Mouse (Mus musculus) thymus, adult 2 months (tissue): Measurements from ENCODE around the gene Uso1. TPM values are rescaled to one million over a fixed set of nuclear protein-coding genes. Genes with fewer than 3 reads are reported as not detected.

Experiments used
- DNase-seq: peaks from one replicate; pipeline ENCODE4 v3.0.0; 2021
- H3K27ac ChIP-seq: fragments of 200-500 bp; 2 replicates; pipeline ENCODE4 v1.5.1; 2012; ENCODE audit warnings: low read length, control low read depth; ENCODE audit not compliant: control insufficient read depth, insufficient read depth
- H3K27me3 ChIP-seq: fragments of 200-500 bp; 2 replicates; pipeline ENCODE4 v1.6.1; 2012; ENCODE audit warnings: mild to moderate bottlenecking, low read length, moderate library complexity, mixed read lengths; ENCODE audit not compliant: control insufficient read depth, insufficient read depth
- H3K36me3 ChIP-seq: fragments of 200-500 bp; 2 replicates; pipeline ENCODE4 v1.6.1; 2012; ENCODE audit warnings: mild to moderate bottlenecking, low read length, moderate library complexity; ENCODE audit not compliant: control insufficient read depth, insufficient read depth
- H3K4me1 ChIP-seq: fragments of 200-500 bp; replicated peaks from 2 replicates; pipeline ENCODE4 v1.6.1; 2012; ENCODE audit warnings: low read length; ENCODE audit not compliant: control insufficient read depth, insufficient read depth
- H3K4me3 ChIP-seq: fragments of 200-500 bp; 2 replicates; pipeline ENCODE4 v1.5.1; 2012; ENCODE audit warnings: mild to moderate bottlenecking, low read length, control low read depth, moderate library complexity; ENCODE audit not compliant: control insufficient read depth, insufficient read depth
- CTCF ChIP-seq: fragments of 200-500 bp; IDR thresholded peaks from 2 replicates; pipeline ENCODE4 v1.5.1; 2012; ENCODE audit warnings: mild to moderate bottlenecking, control low read depth, low read length, moderate library complexity, borderline replicate concordance; ENCODE audit not compliant: control insufficient read depth, poor library complexity, insufficient read depth; ENCODE audit errors: extremely low read depth
- POLR2A ChIP-seq: fragments of 200-500 bp; IDR thresholded peaks from 2 replicates; pipeline ENCODE4 v1.6.1; 2012; ENCODE audit warnings: mild to moderate bottlenecking, low read length, control low read depth, moderate library complexity; ENCODE audit not compliant: control insufficient read depth, poor library complexity, insufficient read depth; ENCODE audit errors: extremely low read depth
- WGBS: fragments of 180-500 bp; shearing (Covaris S2); methylation state at CpG from one replicate; pipeline ENCODE4 v1.1.7; 2018; 5-methylcytosine and 5-hydroxymethylcytosine counted together
- polyA plus RNA-seq: library from polyadenylated mRNA; depleted of rRNA; stranded (reverse); fragments of >200 nt; gene quantifications from 2 replicates; pipeline ENCODE4 v1.2.3, GENCODE M21; 2012

Gene Uso1
- polyA plus RNA-seq, 1 experiment: 25.4 TPM

DNA sequence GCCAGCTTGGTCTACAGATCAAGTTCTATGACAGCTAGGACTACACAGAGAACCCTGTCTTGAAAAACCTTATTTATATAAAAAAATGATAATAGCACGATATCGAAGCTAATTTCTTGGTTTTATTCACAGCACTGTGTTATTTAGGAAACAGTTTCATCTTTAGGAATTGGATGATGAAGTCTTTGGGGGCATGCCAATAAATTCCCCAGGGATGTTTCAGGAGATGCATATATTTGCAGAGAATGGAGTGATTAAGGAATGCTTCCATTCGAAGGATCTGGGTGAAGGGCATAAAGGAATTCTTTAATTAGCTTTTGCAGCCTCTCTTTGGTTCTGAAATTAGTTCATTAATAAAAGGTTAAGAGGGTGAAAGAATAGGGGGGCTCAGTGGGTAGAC lies 12.3 kb upstream of the Uso1 start:
- no peak overlapping the region for H3K4me3 ChIP-seq
- no peaks in the 10 kb centered on the region for H3K36me3 ChIP-seq
- DNase-seq: no peak
- H3K4me1 ChIP-seq: no peaks in the 10 kb centered on the region
- TF ChIP-seq CTCF: no peak
- TF ChIP-seq POLR2A: no peak
- 100% methylated on average over 3 of the region's 3 CpGs for WGBS
- H3K27ac ChIP-seq: no peak overlapping the region
- no peaks in the 10 kb centered on the region for H3K27me3 ChIP-seq

DNA sequence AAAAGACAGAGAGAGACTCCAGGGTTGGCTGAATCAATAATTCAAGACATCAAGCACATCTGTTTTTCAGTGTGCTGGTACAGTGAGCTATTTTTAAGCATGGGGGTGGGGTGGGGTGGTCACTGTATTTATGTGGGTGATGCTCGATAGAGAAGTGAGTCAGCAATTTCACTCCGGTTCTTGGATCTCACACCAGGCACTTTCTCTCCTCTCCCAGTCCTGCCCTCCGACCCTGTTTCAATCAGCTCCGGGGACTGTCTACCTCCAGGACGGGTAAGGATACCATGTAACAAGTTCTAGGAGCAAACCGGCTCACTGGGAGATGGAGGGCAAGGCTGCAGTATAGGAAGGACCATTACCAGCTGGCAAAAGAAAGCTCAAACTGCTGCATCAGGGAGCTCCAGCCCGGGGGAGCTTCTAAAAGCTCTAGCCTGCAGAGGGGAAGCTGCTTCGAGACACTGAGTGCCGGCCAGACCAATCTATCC lies 10.6 kb upstream of the Uso1 start:
- Histone ChIP-seq H3K4me3 (no peak overlapping the region), H3K27ac (no peak overlapping the region), H3K27me3 (no peaks in the 10 kb centered on the region), H3K36me3 (no peaks in the 10 kb centered on the region), H3K4me1 (no peaks in the 10 kb centered on the region)
- TF ChIP-seq POLR2A (no peak), CTCF (no peak)
- WGBS: 38% methylated on average over 9 of the region's 9 CpGs
- no peak for DNase-seq

DNA sequence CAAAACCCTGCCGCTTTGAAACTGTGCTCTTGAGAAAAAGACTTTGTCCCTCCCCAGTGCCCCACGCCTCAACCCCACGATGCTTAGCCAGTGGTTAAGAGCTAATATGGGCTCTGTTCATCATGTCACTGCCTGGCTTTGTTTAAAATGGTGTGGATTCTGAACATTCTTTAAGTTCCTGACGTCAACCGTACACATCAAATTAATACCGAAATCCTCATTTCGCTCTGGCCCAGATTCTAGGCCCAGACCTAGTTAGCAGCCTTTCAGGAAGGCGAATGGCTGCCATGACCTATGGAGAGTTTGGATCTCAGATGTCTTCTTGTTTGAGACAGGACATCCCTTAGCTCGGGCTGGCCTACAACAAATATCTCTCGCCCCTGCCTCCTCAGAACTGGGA lies 10.0 kb upstream of the Uso1 start:
- no peak for DNase-seq
- H3K36me3 ChIP-seq: no peaks in the 10 kb centered on the region
- no peaks in the 10 kb centered on the region for H3K27me3 ChIP-seq
- 94% methylated on average over 10 of the region's 10 CpGs for WGBS
- no peak overlapping the region for H3K27ac ChIP-seq
- H3K4me3 ChIP-seq: no peak overlapping the region
- H3K4me1 ChIP-seq: no peaks in the 10 kb centered on the region
- TF ChIP-seq POLR2A (no peak), CTCF (no peak)

DNA sequence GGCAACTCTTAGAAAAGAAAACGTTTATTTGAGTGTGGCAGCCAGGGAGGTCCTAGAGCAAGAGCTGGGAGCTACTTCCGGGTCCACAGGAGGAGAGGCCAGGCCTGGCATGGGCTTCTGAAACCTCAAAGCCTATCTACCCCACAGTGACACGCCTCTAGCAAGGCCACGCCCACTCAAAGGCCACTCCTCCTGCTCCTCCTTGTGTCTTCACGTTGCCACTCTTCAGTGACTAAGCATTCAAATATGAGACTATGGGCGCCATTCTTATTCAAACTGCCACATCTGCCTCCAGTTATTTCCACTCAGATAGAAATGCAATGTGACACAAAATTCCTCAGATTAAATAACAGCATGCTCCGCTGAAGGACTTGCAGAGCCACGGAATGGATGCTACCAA lies 9.2 kb upstream of the Uso1 start:
- H3K36me3 ChIP-seq: no peaks in the 10 kb centered on the region
- peak; percentile 27 for DNase-seq
- no peak overlapping the region for H3K27ac ChIP-seq
- no peak for TF ChIP-seq POLR2A
- no peak for TF ChIP-seq CTCF
- H3K4me3 ChIP-seq: no peak overlapping the region
- H3K27me3 ChIP-seq: no peaks in the 10 kb centered on the region
- 46% methylated on average over 8 of the region's 8 CpGs for WGBS
- no peaks in the 10 kb centered on the region for H3K4me1 ChIP-seq

DNA sequence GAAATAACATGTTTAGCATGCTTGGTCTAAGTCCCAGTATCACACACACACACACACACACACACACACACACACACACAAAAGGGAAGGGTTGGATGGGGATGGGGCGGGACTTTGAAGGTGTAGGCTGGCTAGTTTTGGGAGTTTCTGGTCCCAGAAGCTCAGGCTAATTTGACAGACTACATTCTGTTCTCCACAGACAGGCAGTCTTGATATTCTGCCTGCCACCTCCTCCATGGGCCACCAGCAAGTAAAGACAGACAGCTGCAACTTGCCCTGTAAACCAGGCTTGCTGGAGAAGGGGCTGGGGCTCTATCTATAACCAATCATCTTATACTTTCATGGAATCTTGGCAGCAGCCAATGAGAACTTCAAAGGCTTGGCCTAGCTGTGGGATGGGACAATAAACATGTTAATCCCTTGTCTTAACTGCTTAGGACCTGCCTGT lies 8.4 kb upstream of the Uso1 start:
- Histone ChIP-seq H3K4me3 (no peak overlapping the region), H3K27me3 (no peaks in the 10 kb centered on the region), H3K4me1 (no peaks in the 10 kb centered on the region), H3K27ac (no peak overlapping the region), H3K36me3 (no peaks in the 10 kb centered on the region)
- TF ChIP-seq CTCF (no peak), POLR2A (no peak)
- DNase-seq: no peak
- WGBS: 94% methylated on average over 1 of the region's 1 CpGs

DNA sequence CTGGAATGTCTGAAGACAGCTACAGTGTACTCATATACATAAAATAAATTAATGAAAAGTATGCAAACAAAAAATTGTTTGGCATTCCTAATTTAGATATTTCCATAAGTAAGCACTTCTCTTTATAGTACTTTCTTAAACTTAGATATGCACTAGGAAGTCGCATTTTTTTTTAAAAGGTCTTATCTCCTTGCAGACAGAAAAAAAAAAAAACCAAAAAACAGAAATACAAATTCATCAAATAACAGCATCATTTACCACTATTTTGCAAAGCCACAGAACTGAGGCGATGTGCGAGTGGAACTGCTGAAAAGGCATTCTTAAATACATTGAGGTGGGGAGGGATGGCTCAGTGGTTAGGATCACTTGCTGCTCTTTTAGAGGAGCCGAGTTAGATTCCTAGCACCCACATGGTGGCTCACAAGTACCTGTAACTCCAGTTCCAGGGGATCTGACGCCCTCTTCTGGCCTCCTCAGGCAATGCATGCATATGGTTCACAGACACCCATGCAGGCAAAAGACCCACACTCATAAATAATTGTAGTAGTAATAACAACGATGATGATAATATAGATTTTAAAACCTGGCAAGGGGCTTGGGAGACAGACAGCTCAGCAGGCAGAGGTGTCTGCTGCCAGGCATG lies 7.6 kb upstream of the Uso1 start:
- DNase-seq: no peak
- no peaks in the 10 kb centered on the region for H3K36me3 ChIP-seq
- H3K4me1 ChIP-seq: no peaks in the 10 kb centered on the region
- 96% methylated on average over 6 of the region's 6 CpGs for WGBS
- no peaks in the 10 kb centered on the region for H3K27me3 ChIP-seq
- H3K4me3 ChIP-seq: no peak overlapping the region
- H3K27ac ChIP-seq: no peak overlapping the region
- TF ChIP-seq POLR2A: no peak
- TF ChIP-seq CTCF: no peak
